Mouse (Mus musculus): ENCODE measurements around the gene Eefsec. TPM values are rescaled to one million over a fixed set of nuclear protein-coding genes. Genes with fewer than 3 reads are reported as not detected.

Eefsec gene
- polyA plus RNA-seq, 1 experiment from 2014 or later, result 41.8 TPM

- 91% methylated on average over 3 of the region's 3 CpGs for WGBS
Measured at GRCm38 (mm10) chr6:88355866-88356265, 90.5 kb downstream of the Eefsec start.

GRCm38 (mm10) chr6:88352541-88352940 is 93.8 kb downstream of the Eefsec start:
- Histone ChIP-seq H3K4me1 (peaks cover 4% of the 10 kb centered on the region; the same call in 1 of the 2 replicates), H3K27ac (replicated peaks) (no peak overlapping the region), H3K9me3 (replicated peaks) (no peaks in the 10 kb centered on the region), H3K27me3 (ENCODE audit: low read depth, poor library complexity, severe bottlenecking) (no peaks in the 10 kb centered on the region), H3K4me3 (no peak overlapping the region), H3K36me3 (peaks cover 16% of the 10 kb centered on the region; the same call in 1 of the 2 replicates)
- DNase-seq (ENCODE audit: low spot score), result peak; percentile 16
- WGBS, result 68% methylated on average over 4 of the region's 4 CpGs

More at GRCm38 (mm10) chr6:88355866-88356265, 90.5 kb downstream of the Eefsec start:
- no peaks in the 10 kb centered on the region for H3K9me3 ChIP-seq (replicated peaks)
- no peak overlapping the region for H3K4me3 ChIP-seq
- H3K27me3 ChIP-seq (ENCODE audit: low read depth, poor library complexity, severe bottlenecking), result no peaks in the 10 kb centered on the region
- peaks cover 4% of the 10 kb centered on the region; the same call in 1 of the 2 replicates for H3K4me1 ChIP-seq
- peaks cover 23% of the 10 kb centered on the region for H3K36me3 ChIP-seq
- H3K27ac ChIP-seq (replicated peaks), result no peak overlapping the region
- no peak for DNase-seq (ENCODE audit: low spot score)

- Histone ChIP-seq H3K9me3 (replicated peaks) (no peaks in the 10 kb centered on the region), H3K27ac (replicated peaks) (no peak overlapping the region), H3K27me3 (ENCODE audit: low read depth, poor library complexity, severe bottlenecking) (no peaks in the 10 kb centered on the region), H3K36me3 (peaks cover 3% of the 10 kb centered on the region; the same call in 1 of the 2 replicates), H3K4me1 (no peaks in the 10 kb centered on the region), H3K4me3 (no peak overlapping the region)
- WGBS, result 100% methylated on average over 1 of the region's 1 CpGs
- DNase-seq (ENCODE audit: low spot score), result no peak
Measured at GRCm38 (mm10) chr6:88346776-88347175, 99.6 kb downstream of the Eefsec start.

GRCm38 (mm10) chr6:88345311-88345710 is 101.0 kb downstream of the Eefsec start:
- H3K36me3 ChIP-seq, result peaks cover 3% of the 10 kb centered on the region; the same call in 1 of the 2 replicates
- no peak overlapping the region for H3K4me3 ChIP-seq
- H3K27me3 ChIP-seq (ENCODE audit: low read depth, poor library complexity, severe bottlenecking), result no peaks in the 10 kb centered on the region
- no peaks in the 10 kb centered on the region for H3K9me3 ChIP-seq (replicated peaks)
- WGBS, result 77% methylated on average over 2 of the region's 2 CpGs
- DNase-seq (ENCODE audit: low spot score), result no peak
- no peak overlapping the region for H3K27ac ChIP-seq (replicated peaks)
- no peaks in the 10 kb centered on the region for H3K4me1 ChIP-seq

GRCm38 (mm10) chr6:88343485-88344450 is 102.6 kb downstream of the Eefsec start:
- DNase-seq (ENCODE audit: low spot score), result peak; percentile 45
- Histone ChIP-seq H3K9me3 (replicated peaks) (no peaks in the 10 kb centered on the region), H3K4me1 (no peaks in the 10 kb centered on the region), H3K27me3 (ENCODE audit: low read depth, poor library complexity, severe bottlenecking) (no peaks in the 10 kb centered on the region), H3K4me3 (no peak overlapping the region), H3K27ac (replicated peaks) (peak overlapping the region; percentile 34), H3K36me3 (no peaks in the 10 kb centered on the region)
- WGBS, result 66% methylated on average over 7 of the region's 7 CpGs

GRCm38 (mm10) chr6:88342965-88343364 is 103.4 kb downstream of the Eefsec start:
- DNase-seq (ENCODE audit: low spot score), result no peak
- H3K4me1 ChIP-seq, result no peaks in the 10 kb centered on the region

GRCm38 (mm10) chr6:88341182-88341581 is 105.2 kb downstream of the Eefsec start:
- WGBS, result 94% methylated on average over 3 of the region's 3 CpGs

More at GRCm38 (mm10) chr6:88342965-88343364, 103.4 kb downstream of the Eefsec start:
- H3K4me3 ChIP-seq, result no peak overlapping the region
- no peaks in the 10 kb centered on the region for H3K9me3 ChIP-seq (replicated peaks)
- H3K27me3 ChIP-seq (ENCODE audit: low read depth, poor library complexity, severe bottlenecking), result no peaks in the 10 kb centered on the region
- H3K36me3 ChIP-seq, result no peaks in the 10 kb centered on the region
- 92% methylated on average over 3 of the region's 3 CpGs for WGBS
- no peak overlapping the region for H3K27ac ChIP-seq (replicated peaks)

GRCm38 (mm10) chr6:88340761-88341160 is 105.6 kb downstream of the Eefsec start:
- Histone ChIP-seq H3K36me3 (no peaks in the 10 kb centered on the region), H3K9me3 (replicated peaks) (no peaks in the 10 kb centered on the region), H3K27ac (replicated peaks) (no peak overlapping the region), H3K4me3 (no peak overlapping the region), H3K27me3 (ENCODE audit: low read depth, poor library complexity, severe bottlenecking) (no peaks in the 10 kb centered on the region), H3K4me1 (no peaks in the 10 kb centered on the region)
- DNase-seq (ENCODE audit: low spot score), result no peak
- 90% methylated on average over 7 of the region's 7 CpGs for WGBS

More at GRCm38 (mm10) chr6:88341182-88341581, 105.2 kb downstream of the Eefsec start:
- Histone ChIP-seq H3K36me3 (no peaks in the 10 kb centered on the region), H3K9me3 (replicated peaks) (no peaks in the 10 kb centered on the region), H3K27ac (replicated peaks) (no peak overlapping the region), H3K4me1 (no peaks in the 10 kb centered on the region), H3K4me3 (no peak overlapping the region), H3K27me3 (ENCODE audit: low read depth, poor library complexity, severe bottlenecking) (no peaks in the 10 kb centered on the region)
- no peak for DNase-seq (ENCODE audit: low spot score)

- H3K27me3 ChIP-seq (ENCODE audit: low read depth, poor library complexity, severe bottlenecking), result no peaks in the 10 kb centered on the region
- no peak overlapping the region for H3K4me3 ChIP-seq
- no peaks in the 10 kb centered on the region for H3K9me3 ChIP-seq (replicated peaks)
- no peak overlapping the region for H3K27ac ChIP-seq (replicated peaks)
- 0 out of 2 replicates have a peak, but pooled peaks cover 2% of the 10 kb centered on the region for H3K36me3 ChIP-seq
- DNase-seq (ENCODE audit: low spot score), result no peak
- no peaks in the 10 kb centered on the region for H3K4me1 ChIP-seq
Measured at GRCm38 (mm10) chr6:88329336-88329735, 117.0 kb downstream of the Eefsec start.

- Histone ChIP-seq H3K27ac (replicated peaks) (no peak overlapping the region), H3K4me1 (peaks cover 4% of the 10 kb centered on the region; the same call in 1 of the 2 replicates), H3K27me3 (ENCODE audit: low read depth, poor library complexity, severe bottlenecking) (no peaks in the 10 kb centered on the region), H3K9me3 (replicated peaks) (no peaks in the 10 kb centered on the region), H3K36me3 (no peaks in the 10 kb centered on the region), H3K4me3 (no peak overlapping the region)
- DNase-seq (ENCODE audit: low spot score), result peak; percentile 41
- WGBS, result 50% methylated on average over 7 of the region's 7 CpGs
Measured at GRCm38 (mm10) chr6:88321879-88322278, 124.5 kb downstream of the Eefsec start.

GRCm38 (mm10) chr6:88321253-88321652 is 125.1 kb downstream of the Eefsec start:
- Histone ChIP-seq H3K4me1 (peaks cover 4% of the 10 kb centered on the region; the same call in 1 of the 2 replicates), H3K27ac (replicated peaks) (no peak overlapping the region), H3K9me3 (replicated peaks) (no peaks in the 10 kb centered on the region), H3K4me3 (no peak overlapping the region), H3K27me3 (ENCODE audit: low read depth, poor library complexity, severe bottlenecking) (no peaks in the 10 kb centered on the region), H3K36me3 (no peaks in the 10 kb centered on the region)
- no peak for DNase-seq (ENCODE audit: low spot score)
- 72% methylated on average over 5 of the region's 5 CpGs for WGBS

- H3K36me3 ChIP-seq, result no peaks in the 10 kb centered on the region
- no peaks in the 10 kb centered on the region for H3K9me3 ChIP-seq (replicated peaks)
- H3K27ac ChIP-seq (replicated peaks), result no peak overlapping the region
- H3K4me3 ChIP-seq, result no peak overlapping the region
- H3K4me1 ChIP-seq, result peaks cover 4% of the 10 kb centered on the region; the same call in 1 of the 2 replicates
- no peaks in the 10 kb centered on the region for H3K27me3 ChIP-seq (ENCODE audit: low read depth, poor library complexity, severe bottlenecking)
- 94% methylated on average over 1 of the region's 1 CpGs for WGBS
- DNase-seq (ENCODE audit: low spot score), result no peak
Measured at GRCm38 (mm10) chr6:88319735-88320134, 126.6 kb downstream of the Eefsec start.

GRCm38 (mm10) chr6:88315295-88315694 is 131.0 kb downstream of the Eefsec start:
- DNase-seq (ENCODE audit: low spot score), result no peak
- Histone ChIP-seq H3K27ac (replicated peaks) (no peak overlapping the region), H3K27me3 (ENCODE audit: low read depth, poor library complexity, severe bottlenecking) (no peaks in the 10 kb centered on the region), H3K4me3 (no peak overlapping the region), H3K36me3 (no peaks in the 10 kb centered on the region), H3K4me1 (peaks cover 3% of the 10 kb centered on the region), H3K9me3 (replicated peaks) (no peaks in the 10 kb centered on the region)
- WGBS, result 77% methylated on average over 2 of the region's 2 CpGs

Data from midbrain, embryonic 10.5 days (tissue).